Mouse (Mus musculus) layer of hippocampus, postnatal 36 days (tissue): ENCODE data around the gene Acer1. TPM values are rescaled to one million over a fixed set of nuclear protein-coding genes. Genes with fewer than 3 reads are reported as not detected.

Experiments
- DNase-seq, 2 experiments: peaks; one replicate each; pipeline ENCODE4 v3.0.0; 2022
- total RNA-seq, 2 experiments: library from RNA; stranded (reverse); gene quantifications; 2 replicates each; pipeline ENCODE4 v1.2.3; 2021

Acer1 gene
- total RNA-seq = not detected

DNA sequence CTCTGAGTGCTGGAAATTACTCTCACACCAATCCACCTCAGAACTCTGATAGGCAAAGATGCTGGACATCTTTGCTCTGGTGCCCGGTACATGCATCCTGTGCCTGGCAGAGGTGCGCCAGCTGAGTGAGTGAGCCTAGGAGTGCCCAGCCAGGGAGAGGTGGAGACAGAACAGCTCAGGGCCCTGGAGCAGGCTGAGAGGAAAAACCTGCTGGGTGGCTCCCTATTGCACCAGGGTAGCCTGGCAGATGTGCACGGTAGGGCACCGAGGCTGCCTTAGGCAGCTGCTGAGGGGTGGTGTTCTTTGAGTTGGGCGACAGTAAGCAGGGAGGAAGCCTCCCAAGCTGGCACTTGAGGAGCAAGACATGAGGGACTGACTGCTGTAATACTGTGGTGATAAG, at the start of gene Acer1:
Acer1 (minus strand) TSS at position 114 of the 400 bp plus-strand sequence.
- no peak for DNase-seq

- DNase-seq = no peak
These were observed 49.2 kb upstream of the Acer1 start, which contains the start of gene Khsrp for GRCm38 (mm10) chr17:57030931-57031660. Khsrp (minus strand) TSS chr17:57031522.

- no peak for DNase-seq
These were observed 47.8 kb upstream of the Acer1 start for GRCm38 (mm10) chr17:57029691-57030090.

- no peak for DNase-seq
These were observed 45.5 kb upstream of the Acer1 start for GRCm38 (mm10) chr17:57027471-57027870.

GRCm38 (mm10) chr17:57020960-57021359, 39.0 kb upstream of the Acer1 start:
- no peak for DNase-seq

DNA sequence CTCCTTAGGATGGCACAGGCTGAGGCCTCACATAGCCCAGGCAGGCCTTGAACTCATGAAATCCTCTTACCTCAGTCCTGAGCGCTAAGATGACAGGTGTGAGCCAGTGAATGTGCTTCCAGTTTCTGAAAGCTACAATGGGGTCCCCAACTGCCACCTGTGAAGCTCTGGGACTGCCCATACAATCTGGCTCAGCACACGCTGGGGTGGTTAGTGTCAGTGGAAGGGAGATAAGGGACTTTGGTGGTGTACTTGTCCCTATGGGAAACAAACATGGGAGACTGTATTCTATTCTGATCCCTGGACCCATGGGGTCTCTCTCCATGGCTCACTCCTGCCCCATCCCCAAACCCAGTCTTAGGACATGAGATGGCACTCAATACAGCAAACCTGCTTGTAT, 37.8 kb upstream of the Acer1 start:
- DNase-seq = no peak

DNA sequence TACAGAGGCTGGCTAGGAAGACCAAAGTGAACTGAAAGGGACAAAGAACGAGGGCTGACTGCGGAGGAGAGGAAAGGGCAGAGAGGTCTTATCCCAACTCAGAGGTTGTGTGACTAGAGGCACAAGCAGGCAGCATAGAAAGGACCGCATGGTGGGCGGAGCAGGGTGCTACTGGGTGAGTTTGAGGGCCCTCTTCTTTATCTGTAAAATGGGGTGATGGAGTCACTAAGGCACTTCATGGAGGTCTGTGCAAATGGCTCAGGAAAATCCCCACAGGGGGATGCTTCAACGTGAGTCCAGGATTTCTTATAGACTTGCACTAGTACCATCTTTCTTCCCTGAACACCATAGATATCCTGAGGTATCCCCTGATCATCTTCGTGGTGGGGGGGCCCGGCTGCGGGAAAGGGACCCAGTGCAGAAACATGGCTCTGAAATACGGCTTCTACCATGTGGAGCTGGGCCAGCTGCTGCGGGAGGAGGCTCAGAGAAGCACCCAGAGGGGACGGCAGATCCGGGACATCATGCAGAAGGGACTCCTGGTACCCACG, 30.4 kb upstream of the Acer1 start:
- no peak for DNase-seq

- peak; percentile 89 to 91 for DNase-seq
These were observed 29.6 kb upstream of the Acer1 start, which contains the start of the genes Gtf2f1 and Gm17949 for GRCm38 (mm10) chr17:57011236-57012141. Gtf2f1 (minus strand) TSS chr17:57011288. Gm17949 (plus strand) TSS chr17:57011469.

GRCm38 (mm10) chr17:57010911-57011235, 28.9 kb upstream of the Acer1 start:
- DNase-seq = peak in 1 of 2 experiments; percentile 30

GRCm38 (mm10) chr17:57007137-57007905, 25.4 kb upstream of the Acer1 start:
- DNase-seq = no peak

GRCm38 (mm10) chr17:57003994-57004393, 22.1 kb upstream of the Acer1 start:
- no peak for DNase-seq

DNA sequence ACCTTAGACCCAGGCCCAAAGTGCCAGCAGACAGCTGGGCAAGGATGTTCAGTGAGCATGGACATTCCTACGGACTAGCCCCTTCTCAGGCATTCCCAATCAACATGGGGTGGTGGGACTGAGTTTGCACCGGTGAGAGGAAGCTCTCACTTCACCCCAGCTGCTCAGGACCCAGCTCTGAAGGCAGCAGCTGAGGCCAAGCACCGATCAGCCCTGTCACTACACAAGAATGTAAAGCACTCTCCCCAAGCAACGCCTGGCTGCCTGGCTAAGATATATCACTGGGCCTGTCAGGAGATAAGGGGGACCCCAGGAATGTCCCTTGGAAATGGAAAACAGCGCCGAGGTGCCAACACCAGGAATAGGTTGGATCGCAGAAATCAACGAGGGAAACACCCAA, 19.3 kb upstream of the Acer1 start:
- no peak for DNase-seq

DNA sequence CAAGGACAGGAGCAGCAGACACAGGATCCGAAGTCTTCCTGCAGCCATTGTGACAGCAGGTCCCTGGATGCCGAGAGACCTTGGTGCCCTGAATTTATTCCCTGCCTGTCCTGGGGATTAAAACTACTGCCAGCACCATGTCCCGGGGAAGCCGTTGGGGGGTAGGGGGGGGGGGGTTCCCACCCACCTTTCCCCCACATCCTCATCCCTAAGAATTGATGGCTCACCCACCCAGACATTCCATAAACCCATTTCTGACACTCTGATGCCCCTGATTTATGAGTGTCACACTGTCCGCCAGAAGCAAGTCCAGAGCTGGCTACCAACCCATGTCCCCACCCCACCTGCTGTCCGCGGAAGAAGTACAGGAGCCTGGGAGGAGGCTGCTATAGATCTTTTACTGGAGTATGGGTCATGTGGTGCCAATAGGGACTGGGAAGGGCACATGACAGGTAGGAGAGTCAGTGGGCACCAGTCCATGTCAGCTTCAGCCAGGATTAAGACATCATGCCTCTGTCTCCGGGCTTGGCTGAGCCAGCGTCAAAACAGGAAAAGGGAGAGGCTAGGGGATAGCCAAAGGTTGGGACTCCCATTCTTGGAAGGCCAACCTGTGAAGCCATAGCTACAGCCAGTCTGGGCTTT, 18.2 kb upstream of the Acer1 start, which contains the start of gene Pspn:
Pspn (minus strand) TSS at position 51 of the 642 bp plus-strand sequence.
- no peak for DNase-seq

- DNase-seq = no peak
These were observed 17.5 kb upstream of the Acer1 start for GRCm38 (mm10) chr17:56999414-56999813.

- DNase-seq = peak; percentile 92 to 94
These were observed 15.2 kb upstream of the Acer1 start, which contains the start of gene Alkbh7 for GRCm38 (mm10) chr17:56997029-56997667. Alkbh7 (plus strand) TSS chr17:56997339.

GRCm38 (mm10) chr17:56996506-56996905, 14.6 kb upstream of the Acer1 start:
- no peak for DNase-seq

DNA sequence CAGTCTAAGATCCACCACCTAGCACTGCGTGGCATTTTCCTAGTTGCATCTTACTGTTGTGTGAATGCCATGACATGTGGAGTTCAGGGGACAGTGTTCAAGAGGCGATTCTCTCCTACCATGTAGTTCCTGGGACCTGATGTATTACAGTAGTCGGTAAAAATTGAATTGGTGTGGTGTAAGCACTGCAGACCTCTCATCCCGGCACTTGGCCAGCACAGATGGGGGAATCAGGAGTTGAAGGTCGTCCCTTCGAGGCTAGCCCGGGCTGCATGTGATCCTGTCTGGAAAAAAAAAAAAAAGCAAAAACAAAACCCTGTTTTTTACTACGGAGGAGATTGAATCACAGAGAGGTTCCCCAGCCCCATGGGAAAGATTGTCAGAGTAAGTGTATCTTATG, 13.1 kb upstream of the Acer1 start:
- no peak for DNase-seq

DNA sequence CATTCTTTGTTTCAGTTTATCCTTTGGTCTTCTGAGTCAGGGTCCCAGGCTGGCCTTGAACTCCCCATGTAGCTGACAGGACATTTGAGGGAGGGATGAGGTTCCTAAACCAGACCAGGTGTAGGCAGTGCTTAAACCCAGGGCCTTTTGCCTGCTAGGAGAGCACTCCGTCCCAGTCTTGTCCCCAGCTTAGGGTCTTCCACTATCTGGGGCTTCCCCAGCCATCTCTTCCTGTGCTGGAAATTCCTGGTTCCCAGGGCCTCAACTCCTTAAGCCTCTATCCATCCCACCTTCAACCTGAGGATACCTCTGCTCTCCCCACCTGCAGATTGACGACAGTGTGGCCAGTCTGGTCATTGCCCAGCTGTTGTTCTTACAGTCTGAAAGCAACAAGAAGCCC, 9.0 kb upstream of the Acer1 start:
- no peak for DNase-seq

DNA sequence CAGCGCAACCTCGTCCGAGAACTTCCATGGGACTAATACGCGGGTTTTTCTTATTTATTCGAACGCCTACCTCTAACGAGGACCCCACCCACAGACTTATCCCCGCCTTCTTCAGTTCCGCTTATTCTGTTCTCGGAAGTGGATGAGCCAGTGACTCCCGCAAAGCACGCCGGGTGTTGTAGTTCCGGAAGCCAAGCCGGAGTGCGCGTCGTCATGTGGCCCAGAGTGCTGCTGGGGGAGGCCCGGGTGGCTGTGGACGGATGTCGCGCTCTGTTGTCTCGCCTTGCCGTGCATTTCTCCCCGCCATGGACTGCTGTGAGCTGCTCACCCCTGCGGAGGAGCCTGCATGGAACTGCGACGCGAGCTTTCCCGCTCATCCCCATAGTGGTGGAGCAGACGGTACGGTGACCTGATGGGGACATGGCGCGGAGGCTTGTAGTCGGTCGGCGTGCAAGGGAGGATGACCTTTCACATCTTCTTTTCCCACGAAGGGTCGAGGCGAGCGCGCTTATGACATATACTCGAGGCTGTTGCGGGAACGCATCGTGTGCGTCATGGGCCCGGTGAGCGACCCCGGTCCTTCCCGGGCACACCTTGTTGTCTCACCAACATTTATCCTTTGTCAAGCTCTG, 8.3 kb upstream of the Acer1 start, which contains the start of gene Clpp:
Clpp (plus strand) TSS at position 191 of the 632 bp plus-strand sequence.
- peak; percentile 94 for DNase-seq

DNA sequence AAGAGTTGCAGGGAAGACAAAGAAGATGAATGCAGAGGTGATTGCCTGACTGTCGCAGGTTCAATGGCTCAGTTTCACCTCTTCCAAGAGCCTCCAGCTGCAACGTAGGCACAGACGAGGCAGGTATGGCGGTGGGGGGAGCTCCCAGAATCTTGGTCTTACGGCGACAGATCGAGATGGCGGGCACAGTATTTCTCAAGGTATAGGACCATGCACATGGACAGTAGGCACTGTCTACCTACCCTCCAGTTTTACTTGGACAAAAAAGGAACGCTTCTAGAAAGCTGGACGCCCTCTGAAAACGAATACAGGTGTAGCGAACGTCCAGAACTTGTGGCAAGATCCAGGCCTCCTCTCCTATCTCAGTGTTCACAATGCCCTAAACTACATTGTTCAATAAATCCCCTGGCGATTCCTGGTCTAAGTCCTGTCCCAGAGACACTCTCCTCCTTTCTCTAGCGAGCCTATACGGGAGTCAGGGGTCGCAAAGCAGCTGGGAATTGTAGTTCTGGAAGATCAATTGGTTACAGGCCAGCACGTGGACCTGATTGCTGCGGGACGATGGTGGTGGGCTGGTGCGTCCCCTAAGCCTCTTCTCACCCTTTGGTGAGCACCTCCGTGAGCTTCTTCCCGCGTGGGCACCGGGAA, 7.7 kb upstream of the Acer1 start:
- no peak for DNase-seq
